Mouse (Mus musculus) urinary bladder, postnatal 36 days (tissue): ENCODE measurements around the gene Ppa2.

Experiments
- DNase-seq, 2 experiments: peaks; one replicate each; pipeline ENCODE4 v3.0.0; 2022; ENCODE audit warnings: low spot score in 2 of 2, mixed read lengths in 1 of 2

Gene Ppa2

DNA sequence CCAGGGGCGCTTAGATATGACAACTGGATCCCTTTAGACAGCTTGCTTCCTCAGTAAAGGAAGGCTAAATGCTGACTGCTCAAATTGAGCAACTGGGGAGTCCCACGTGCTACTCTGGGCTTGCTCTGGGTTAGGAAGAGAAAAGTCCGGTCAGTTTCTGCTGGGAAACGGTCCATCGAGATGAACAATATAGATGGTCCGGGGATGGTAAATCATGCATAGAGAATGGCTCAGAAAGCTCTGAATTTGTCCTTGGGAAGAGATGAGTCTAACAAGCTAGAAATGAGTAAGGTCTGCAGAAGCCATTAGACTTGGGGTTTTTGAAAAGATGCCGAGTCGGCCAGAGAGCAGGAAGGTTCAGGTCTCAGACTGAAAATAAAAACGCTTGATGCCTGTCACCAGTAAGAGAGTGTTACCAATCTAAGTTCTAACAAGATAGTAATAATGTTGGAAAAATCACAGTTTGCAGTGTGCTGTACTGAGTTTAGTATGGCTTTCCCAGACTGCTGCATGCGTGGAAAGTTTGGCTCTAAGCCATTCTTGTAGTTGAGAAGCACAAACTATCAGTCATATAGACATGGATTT, 80.0 kb downstream of the Ppa2 start:
- DNase-seq: no peak

DNA sequence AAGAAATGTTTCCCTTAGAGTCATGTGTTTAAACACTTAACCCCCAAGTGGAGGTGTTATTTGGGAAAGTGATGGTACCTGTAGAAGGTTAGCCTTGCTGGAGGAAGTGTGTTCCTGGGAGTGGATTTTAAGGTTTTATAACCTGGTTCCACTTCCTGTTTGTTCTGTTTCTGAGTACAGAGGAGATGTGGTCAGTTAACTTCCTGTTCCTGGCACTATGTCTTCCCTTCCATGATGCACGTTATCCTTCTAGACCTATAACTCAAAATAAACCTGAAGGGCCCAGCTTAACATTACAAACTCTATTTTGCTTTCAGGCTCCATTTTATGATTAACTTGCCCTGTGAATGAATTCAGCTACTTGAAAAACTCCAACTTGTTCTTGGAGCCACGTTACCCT, 84.6 kb downstream of the Ppa2 start:
- no peak for DNase-seq

DNA sequence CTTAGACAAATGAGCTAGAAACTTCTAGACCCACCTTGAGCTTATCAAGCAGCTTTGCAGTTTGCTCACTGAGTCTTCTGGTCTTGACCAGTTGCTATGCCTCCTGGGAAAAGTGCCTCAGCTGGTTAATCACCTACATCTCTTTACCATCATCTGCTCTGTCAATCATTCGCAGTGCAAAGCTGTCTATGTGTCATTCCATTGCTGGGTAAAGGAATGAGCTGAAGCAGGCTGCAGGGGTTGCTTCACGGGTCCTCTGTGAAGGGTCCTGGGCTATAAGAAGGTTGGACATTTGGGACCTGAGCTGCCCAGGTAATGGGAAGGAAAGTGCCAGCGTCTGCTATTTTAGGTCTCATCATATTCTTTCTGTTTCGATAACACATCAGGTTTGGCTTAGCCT, 93.9 kb downstream of the Ppa2 start:
- no peak for DNase-seq

DNA sequence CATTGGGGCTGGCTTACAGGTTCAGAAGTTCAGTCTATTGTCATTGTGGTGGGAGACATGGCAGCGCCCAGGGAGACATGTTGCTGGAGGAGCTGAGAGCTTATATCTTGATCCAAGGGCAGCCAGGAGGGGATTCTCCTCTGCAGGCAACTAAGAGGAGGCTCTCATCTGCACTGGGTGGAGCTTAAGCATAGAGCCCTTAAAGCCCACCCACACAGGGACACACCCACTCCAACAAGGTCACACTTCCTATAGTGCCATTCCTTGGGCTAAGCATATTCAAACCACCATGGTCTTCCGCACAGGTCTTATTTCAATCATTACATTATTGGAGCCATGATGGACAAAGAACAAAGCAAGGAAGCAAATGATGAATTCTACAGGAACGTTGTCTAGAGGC, 95.7 kb downstream of the Ppa2 start:
- no peak for DNase-seq

DNA sequence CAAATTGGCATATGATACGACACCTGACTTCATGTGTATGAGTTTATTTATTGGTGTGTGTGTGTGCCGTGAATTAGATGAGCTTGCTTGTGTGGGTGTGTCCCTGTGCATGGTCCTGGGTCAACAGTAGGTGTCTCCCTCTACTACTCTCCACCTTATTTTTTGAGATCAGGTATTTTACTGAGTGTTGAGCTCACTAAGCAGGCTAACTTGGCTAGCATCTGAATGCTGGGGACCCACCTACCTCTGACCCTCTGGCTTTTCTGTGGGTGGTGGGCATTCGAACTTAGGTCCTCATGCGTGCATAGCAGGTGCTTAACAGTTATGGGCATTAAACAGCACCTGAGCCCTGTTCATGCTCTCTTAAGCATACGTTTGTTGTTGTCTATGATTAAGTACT, 96.3 kb downstream of the Ppa2 start:
- no peak for DNase-seq

DNA sequence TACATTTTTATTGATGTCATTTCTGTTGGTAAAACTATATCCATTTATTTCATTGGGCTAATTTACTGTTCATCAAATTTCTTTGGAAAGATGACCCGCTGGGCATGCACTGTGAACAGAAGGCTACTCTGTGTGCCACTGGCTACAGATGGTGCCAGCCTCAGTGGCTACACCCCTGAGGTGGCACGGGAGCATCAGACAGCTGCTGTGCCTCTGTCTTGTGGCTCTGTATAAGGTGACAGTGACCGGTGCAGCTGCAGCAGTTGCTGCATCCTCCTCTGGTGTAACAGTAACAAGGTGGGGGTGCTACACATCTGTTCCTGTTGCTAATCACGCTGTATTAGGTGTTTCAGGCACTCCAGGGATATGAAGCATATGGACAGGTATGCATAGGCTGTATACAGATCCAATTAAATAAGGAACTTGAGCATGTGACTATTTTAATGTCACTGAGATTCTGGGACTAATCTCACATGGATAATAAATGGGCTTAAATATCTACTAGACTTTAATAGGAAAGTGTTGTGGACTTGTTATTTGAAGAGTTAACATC, 101.3 kb downstream of the Ppa2 start:
- no peak for DNase-seq

DNA sequence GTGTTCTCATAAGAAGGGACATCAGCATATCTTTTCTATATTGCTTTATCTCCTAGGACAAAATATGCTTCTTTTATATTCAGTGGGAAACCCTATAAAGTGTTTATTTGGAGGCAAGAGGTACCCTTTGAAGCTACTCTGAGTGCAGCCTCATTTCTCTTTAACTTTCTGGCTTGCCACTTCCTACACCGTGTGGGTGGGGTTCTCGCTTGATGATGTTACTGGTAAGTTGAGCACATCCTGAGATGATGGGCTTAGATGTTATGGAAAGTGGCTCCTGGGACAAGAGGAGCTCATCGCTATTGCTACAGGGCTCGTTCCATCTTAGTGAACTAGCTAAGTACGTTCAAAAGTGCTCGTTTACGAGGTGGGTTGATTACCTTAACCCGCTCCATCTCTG, 101.9 kb downstream of the Ppa2 start:
- DNase-seq: no peak

DNA sequence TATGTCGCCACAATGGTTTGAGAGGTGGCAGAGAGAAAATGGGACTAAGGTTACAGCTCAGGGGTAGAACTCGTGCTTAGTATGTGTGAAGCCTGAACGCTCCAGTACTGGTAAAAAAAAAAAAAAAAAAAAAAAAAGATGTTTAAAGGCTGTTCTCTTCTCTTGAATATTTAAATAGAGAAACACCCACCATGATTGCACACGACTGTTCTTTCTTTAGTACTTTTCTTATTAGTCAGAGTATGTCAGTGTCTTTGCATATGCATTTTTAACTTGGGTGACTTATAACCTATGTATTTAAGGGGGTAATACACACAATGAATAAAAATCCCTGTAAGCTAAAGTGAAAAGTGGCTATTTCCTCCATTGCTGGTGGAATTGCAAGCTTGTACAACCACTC, 104.8 kb downstream of the Ppa2 start:
- DNase-seq: no peak

DNA sequence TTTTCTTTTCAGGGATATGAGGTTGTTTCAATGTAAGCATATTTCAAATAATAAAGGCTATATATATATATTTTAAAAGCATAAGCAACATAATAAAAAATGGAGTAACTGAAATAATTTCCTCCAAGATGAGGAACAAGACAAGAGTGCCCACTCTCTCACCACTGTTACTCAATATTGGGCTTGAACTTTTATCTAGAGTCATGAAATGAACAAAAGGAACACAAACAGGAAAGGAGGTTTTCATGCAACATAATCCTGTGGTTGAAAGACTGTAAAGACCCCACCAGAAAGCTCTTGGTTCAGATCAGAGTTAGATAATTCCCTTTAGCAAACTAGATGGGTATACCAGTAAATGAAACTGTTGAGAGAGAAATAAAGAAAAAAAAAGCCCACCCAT, 113.2 kb downstream of the Ppa2 start:
- no peak for DNase-seq
